Mouse (Mus musculus): ENCODE measurements around the gene Rasal2.

Rasal2 gene

DNA sequence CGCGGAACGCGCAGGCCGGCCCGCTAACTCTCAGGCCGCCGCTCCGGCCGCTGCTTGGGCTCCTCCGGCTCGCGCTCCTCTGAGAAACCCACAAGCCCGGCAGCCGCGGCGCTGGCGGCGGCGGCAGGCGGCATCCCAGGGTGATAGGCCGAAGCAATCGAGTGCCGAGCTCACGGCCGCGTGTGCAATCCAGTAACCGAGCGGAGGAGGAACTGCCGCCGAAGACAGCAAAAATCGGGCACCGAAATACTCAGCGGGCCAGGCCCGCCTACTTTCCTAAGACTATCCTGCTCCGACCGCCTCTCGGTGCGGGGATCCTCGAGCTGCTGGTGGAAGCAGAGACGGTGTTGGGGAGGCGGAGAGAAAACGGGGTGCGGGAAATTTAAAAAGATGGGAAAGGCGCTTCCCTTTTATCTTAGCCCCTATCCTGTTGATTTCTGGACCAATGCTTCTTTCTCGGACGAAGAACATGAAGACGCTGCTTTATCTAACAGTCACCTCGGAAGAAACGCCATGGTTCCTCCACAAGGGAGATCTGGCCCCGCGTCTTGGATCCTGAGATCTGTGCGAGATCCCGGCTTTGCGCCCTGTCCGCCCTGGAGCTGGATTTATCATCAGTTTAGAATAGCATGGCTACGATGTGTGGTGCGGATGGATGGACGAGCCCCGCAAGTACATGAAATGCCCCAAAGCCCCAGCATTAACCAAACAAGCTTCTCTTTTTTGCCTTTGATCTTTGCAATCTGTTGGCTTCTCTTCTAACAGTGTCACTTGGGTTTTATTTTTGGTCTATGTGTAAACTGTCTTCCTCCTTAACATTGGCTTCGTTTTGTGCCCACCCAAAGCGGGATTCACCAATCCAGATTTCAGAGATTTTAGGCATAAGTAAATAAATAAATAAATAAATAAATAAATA lies at the start of gene Rasal2:
Gene Rasal2 (minus strand): TSS at position 142 of the 916 bp plus-strand sequence.
- peak; percentile 98 for DNase-seq (ENCODE audit: low read depth, low spot score)

DNA sequence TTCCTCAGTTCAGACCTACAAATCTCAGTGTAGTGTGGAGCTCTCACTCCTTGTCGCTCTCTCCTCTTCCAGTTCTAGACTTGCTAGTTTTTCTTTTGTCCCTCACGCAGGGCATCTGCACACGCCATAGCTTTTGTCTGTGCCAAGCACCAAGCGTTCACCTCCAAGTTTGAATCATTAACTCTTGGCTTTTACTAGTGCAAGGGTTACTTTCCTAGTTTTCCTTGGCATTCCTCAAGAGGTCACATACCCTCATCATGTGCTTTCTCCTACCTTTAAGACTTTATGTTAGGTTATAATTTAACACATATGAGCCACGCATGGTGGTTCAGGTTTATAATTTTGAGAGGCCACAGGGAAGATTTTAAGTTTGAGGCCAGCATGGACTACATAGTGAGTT lies 48.9 kb upstream of the Rasal2 start:
- DNase-seq (ENCODE audit: low read depth, low spot score) = no peak

DNA sequence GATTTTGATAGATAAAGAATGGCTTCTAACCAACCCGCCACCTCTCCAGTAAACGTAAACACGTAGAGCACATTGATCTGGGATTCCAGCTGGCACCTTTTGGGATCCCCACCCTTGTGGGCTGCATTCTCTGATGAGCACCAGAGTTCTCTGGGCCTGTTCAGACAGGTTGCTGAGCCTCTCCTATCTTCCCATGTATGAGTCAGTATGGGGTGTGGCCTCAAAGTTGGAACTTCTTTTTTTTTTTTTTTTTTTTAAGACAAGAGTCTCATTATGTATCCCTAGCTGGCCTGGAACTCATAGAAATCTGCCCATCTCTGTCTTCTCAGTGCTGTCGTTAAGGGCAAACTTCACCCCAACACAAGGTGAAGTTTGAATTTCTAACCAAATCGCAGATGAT lies 47.5 kb upstream of the Rasal2 start:
- DNase-seq (ENCODE audit: low read depth, low spot score) = no peak

GRCm38 (mm10) chr1:157458421-157459208 lies 46.2 kb upstream of the Rasal2 start, which contains the start of gene Cryzl2:
Cryzl2 (plus strand) TSS chr1:157458577.
- DNase-seq (ENCODE audit: low read depth, low spot score) = peak; percentile 68

DNA sequence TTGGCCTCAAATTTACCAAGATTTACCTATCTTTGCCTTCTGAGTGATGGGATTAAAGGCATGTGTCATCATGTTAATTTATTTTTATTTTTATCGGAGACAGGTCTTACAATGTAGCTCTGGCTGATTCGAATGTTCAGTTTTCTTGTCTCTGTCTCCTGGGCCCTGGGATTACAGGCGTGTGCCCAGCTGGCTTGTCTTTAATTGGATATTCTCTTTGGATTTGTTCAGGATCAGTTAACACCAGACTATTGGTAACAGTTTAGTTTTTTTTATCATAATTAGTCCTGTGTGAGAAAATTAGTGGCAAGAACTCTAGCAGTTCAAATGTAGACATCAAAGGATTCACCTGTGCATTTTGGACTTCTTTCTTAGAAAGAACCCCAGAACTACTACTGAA lies 45.4 kb upstream of the Rasal2 start:
- DNase-seq (ENCODE audit: low read depth, low spot score) = no peak

DNA sequence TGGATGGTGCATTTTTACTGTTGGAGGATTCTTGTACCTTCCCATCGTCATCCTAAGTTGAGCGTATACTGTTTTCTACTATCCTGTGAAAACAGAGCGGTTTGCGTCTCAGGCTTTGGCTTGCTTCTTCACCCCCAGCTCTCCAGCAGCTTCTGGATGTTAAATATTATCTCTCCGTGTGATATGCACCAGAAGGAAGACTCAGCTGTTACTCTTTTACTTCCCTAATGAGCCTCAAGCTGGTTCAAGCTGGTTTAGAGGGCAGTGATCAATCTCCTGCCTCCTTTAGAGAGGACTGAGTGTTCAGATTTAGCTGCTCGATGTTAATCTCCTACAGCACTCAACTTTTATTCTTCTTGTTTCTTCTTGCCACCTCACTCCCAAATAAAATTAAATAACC lies 42.5 kb upstream of the Rasal2 start:
- DNase-seq (ENCODE audit: low read depth, low spot score) = no peak

DNA sequence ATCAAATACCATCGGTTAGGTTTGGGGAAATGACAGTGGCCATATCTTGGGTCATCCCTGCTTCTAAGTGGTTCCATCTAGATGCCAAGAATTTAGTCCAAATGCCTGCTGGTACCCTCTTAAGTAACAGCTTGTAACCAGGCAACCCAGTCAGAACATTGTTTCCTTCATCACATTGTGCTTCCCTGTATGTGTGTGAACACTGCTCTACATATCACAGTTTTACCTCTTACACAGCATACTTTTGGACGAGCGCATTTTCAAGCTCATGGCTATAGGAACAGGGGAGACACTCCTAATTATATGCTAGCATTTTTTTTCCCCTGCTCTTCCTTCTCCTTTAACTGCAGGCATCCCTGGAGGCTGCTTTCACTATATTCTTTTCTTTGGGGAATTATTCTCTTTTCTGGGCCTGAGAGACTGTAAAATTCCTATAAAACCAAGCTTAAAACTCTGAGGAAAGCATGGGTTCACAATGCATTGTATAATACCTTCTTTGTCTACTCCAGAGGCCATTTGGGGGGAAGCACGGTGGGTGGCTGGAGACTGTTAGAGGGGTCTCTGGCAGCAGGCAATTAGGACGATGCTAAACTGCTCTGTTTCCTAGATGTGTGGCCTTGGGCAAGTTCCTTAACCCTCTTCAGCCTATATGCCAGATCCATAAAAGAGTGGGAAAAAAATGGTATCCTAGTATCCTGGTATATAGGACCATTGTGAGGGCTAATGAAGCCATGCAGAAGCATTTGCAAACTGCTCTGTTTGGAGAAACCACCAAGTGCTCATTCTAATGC lies 40.6 kb upstream of the Rasal2 start:
- DNase-seq (ENCODE audit: low read depth, low spot score) = peak; percentile 69

GRCm38 (mm10) chr1:157452284-157452683 lies 39.9 kb upstream of the Rasal2 start:
- no peak for DNase-seq (ENCODE audit: low read depth, low spot score)

- no peak for DNase-seq (ENCODE audit: low read depth, low spot score)
These were observed 37.7 kb upstream of the Rasal2 start for GRCm38 (mm10) chr1:157449981-157450636.

GRCm38 (mm10) chr1:157449532-157449931 lies 37.1 kb upstream of the Rasal2 start:
- DNase-seq (ENCODE audit: low read depth, low spot score) = no peak

GRCm38 (mm10) chr1:157448805-157449188 lies 36.4 kb upstream of the Rasal2 start:
- DNase-seq (ENCODE audit: low read depth, low spot score) = no peak

GRCm38 (mm10) chr1:157448164-157448804 lies 35.9 kb upstream of the Rasal2 start:
- DNase-seq (ENCODE audit: low read depth, low spot score) = no peak

DNA sequence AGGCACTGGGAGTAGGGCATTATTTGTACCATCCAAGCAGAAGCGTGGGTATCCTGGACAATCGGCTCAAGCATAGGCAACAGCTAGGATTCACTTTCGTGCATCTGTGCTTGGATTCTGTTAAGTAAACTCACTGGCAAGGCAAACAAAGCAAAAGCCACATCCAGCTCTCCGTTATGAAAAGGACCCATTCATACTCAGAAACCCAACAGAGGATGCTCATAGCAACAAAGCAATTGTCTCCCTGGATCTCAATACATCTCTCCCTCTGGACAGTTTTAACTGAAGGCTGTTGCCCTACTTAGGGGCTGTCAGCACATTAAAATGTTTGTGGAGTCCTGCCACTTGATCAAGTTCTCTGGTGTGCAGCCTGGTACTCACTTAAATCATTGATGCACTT lies 34.7 kb upstream of the Rasal2 start:
- no peak for DNase-seq (ENCODE audit: low read depth, low spot score)

DNA sequence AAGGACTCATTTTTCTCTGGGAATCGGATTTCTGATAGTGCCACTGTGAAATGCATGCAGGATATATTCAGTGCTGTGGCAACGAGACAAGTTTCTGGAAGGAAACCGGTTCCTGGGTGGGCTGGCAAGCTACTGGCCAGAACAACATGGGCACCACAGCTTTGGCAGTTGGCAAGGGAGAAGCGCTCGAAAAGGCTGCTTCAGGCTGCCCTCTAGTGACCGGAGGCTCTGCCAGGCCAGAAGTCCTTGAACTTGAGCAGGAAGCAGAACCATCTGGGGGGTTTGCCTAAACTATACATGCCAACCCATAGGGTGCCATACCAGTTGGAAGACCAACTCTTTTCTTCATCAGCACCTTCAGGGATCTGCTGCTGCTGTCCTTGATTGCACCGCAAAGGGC lies 33.9 kb upstream of the Rasal2 start:
- no peak for DNase-seq (ENCODE audit: low read depth, low spot score)

- no peak for DNase-seq (ENCODE audit: low read depth, low spot score)
These were observed 33.1 kb upstream of the Rasal2 start for GRCm38 (mm10) chr1:157445398-157445910.

- no peak for DNase-seq (ENCODE audit: low read depth, low spot score)
These were observed 32.4 kb upstream of the Rasal2 start for GRCm38 (mm10) chr1:157444632-157445300.

DNA sequence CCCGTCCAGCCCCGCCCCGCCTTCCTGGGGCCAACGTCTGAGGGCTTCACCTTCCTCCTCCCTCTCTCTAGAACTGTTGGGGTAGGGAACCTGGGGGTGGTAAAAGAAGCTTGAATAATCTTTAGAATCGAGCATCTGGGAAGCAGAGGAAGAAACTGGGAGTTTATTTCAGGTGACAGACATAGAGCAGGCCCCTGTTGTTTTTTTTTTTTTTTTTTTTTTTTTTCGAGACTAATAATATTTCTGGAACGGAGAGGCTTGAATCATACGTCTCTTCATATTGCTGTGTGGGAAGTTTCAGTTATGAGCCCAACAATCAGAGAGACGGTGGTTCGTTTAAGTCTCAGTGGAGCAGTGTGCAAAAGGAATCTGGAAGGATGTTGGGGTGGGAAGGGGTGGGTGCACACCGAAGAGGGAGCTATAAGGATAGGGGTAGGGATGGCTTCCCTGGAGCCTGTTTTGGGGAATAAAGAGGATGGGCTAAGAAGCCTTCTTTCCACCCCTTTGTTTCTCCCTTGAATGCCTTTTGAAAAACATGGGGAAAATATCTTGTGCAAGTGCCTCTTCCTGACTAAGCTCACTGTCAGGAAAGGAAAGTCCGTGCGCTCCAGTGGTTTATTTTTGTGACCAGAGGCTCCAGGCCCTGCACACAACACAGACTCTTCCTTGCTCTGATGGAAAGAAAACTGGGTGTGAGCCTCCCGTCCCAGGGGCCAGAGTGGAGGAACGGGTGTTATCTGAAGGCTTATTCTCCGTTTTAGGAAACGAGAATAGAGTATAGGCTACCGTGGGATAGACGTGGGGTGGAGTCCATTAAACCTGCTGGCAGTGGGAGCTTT lies 31.5 kb upstream of the Rasal2 start:
- DNase-seq (ENCODE audit: low read depth, low spot score) = no peak

DNA sequence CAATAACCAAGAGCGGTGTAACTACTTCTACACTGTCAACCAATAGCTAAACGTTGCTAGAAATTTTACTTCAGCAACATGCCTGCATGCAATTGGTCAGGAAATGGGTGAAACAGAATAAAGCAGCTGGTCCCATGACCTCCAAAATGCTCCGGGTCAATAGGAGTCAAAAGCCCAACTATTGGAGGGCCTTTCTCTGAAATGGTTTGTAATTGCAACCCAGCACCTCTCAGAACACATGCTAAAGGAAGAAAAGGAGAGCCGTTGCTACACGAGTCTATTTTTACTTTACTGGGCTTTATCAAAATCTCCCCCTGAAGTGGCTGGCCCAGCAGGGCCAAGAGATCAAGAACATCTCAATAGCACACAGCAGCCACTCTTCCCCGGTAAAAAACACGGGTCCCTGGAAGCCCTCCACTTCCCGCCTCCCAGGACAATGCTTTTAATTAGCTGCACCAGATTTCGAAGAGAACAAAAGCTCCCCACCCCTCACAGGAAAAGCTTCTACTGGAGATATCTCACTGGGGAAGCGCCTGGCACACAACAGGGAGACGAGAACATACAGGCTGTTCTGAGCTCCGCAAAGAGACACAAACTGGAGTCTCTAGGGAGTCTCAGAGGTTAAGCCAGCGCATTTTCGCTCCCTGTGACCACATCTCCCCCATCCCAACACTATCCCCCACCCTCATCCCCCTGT lies 30.8 kb upstream of the Rasal2 start:
- DNase-seq (ENCODE audit: low read depth, low spot score) = no peak

Measured in forelimb bud, embryonic 11.5 days (tissue).